Mouse (Mus musculus) forebrain, embryonic 11.5 days (tissue): ENCODE measurements around the gene Vegfa. TPM values are rescaled to one million over a fixed set of nuclear protein-coding genes. Genes with fewer than 3 reads are reported as not detected.

Experiments used
- ATAC-seq: fragments of 200-750 bp; cut with Nextera tagmentation; replicated peaks from 2 replicates; pipeline ENCODE4 v1.8.0; 2017; ENCODE audit warnings: moderate TSS enrichment; ENCODE audit not compliant: low FRiP score
- DNase-seq: peaks from one replicate; pipeline ENCODE4 v3.0.0-alpha.2; 2017; ENCODE audit warnings: low spot score
- H3K27ac ChIP-seq: fragments of 300-500 bp; sonication (generic); 2 replicates; pipeline ENCODE4 v1.5.1; 2014; ENCODE audit warnings: low read depth, low read length
- H3K27me3 ChIP-seq: fragments of 300-500 bp; sonication (generic); 2 replicates; pipeline ENCODE4 v1.6.1; 2014; ENCODE audit warnings: mild to moderate bottlenecking, low read length, mixed read lengths; ENCODE audit not compliant: control insufficient read depth, insufficient read depth
- H3K36me3 ChIP-seq: fragments of 300-500 bp; sonication (generic); 2 replicates; pipeline ENCODE4 v1.6.1; 2014; ENCODE audit warnings: mild to moderate bottlenecking, low read length, moderate library complexity, mixed read lengths; ENCODE audit not compliant: control insufficient read depth, insufficient read depth
- H3K4me1 ChIP-seq: fragments of 300-500 bp; sonication (generic); replicated peaks from 2 replicates; pipeline ENCODE4 v1.6.1; 2014; ENCODE audit warnings: low read length, mixed read lengths; ENCODE audit not compliant: control insufficient read depth, insufficient read depth
- H3K4me2 ChIP-seq: fragments of 300-500 bp; sonication (generic); 2 replicates; pipeline ENCODE4 v1.6.1; 2014; ENCODE audit warnings: low read depth, mild to moderate bottlenecking, low read length, moderate library complexity, mixed read lengths; ENCODE audit not compliant: severe bottlenecking
- H3K4me3 ChIP-seq: fragments of 300-500 bp; sonication (generic); 2 replicates; pipeline ENCODE4 v1.5.1; 2014; ENCODE audit warnings: low read depth, low read length
- H3K9ac ChIP-seq: fragments of 300-500 bp; sonication (generic); 2 replicates; pipeline ENCODE4 v1.6.1; 2014; ENCODE audit warnings: low read length
- H3K9me3 ChIP-seq: fragments of 300-500 bp; sonication (generic); 2 replicates; pipeline ENCODE4 v1.6.1; 2016; ENCODE audit warnings: low read length, mixed read lengths; ENCODE audit not compliant: control insufficient read depth
- WGBS: fragments of 180-500 bp; shearing (Covaris S2); extraction: QIAGEN DNeasy Blood & Tissue Kit; methylation state at CpG from one replicate; pipeline ENCODE4 v1.1.7; 2014; 5-methylcytosine and 5-hydroxymethylcytosine counted together
- polyA plus RNA-seq: library from polyadenylated mRNA; unstranded; fragments of >200 nt; fragmentation: Nextera tagmentation; extraction: Ambion mirVana; gene quantifications from 2 replicates; pipeline ENCODE4 v1.2.1, GENCODE M21; 2014

The Vegfa gene
- polyA plus RNA-seq, 1 experiment from 2014 or later = 2.9 TPM

DNA sequence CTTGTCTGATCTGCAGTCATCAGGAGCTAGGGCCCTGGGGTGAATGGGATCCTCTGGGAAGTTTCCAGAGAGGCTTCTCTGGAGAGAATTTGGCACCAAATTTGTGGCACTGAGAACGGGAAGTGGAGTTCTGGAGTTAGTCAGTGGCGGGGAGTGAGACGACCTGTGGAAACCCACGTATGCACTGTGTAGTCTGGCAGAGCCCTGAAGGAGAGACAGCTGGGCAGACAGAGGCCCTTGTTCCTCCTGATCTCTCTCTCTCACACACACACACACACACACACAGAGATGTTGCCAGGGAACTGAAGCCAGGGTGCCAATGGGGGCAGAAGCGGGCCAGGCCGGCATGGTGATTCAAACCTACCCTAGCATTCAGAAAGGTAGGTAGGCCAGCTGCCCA lies 953 bp upstream of the Vegfa start:
- no peak for DNase-seq
- H3K4me2 ChIP-seq = no peak overlapping the region

GRCm38 (mm10) chr17:46031621-46032211 lies 453 bp downstream of the Vegfa start:
- Histone ChIP-seq H3K36me3 (no peaks in the 10 kb centered on the region), H3K4me3 (peak overlapping the region; percentile 90), H3K9ac (peak overlapping the region; percentile 88), H3K4me1 (peaks cover 30% of the 10 kb centered on the region), H3K27me3 (no peaks in the 10 kb centered on the region; the same call in 1 of the 2 replicates), H3K27ac (peak overlapping the region; percentile 76), H3K4me2 (peak overlapping the region; percentile 86), H3K9me3 (no peaks in the 10 kb centered on the region)
- peak; percentile 83 for DNase-seq
- WGBS = 0% methylated on average over 50 of the region's 50 CpGs
- no peak for ATAC-seq

More for the DNA sequence above, 953 bp upstream of the Vegfa start:
- no peak overlapping the region for H3K4me3 ChIP-seq
- no peak overlapping the region for H3K27ac ChIP-seq
- H3K27me3 ChIP-seq = no peaks in the 10 kb centered on the region; the same call in 1 of the 2 replicates
- H3K9ac ChIP-seq = no peak overlapping the region
- 62% methylated on average over 6 of the region's 6 CpGs for WGBS
- ATAC-seq = no peak
- peaks cover 21% of the 10 kb centered on the region for H3K4me1 ChIP-seq
- H3K36me3 ChIP-seq = no peaks in the 10 kb centered on the region
- no peaks in the 10 kb centered on the region for H3K9me3 ChIP-seq

GRCm38 (mm10) chr17:46030731-46031620 lies 1.2 kb downstream of the Vegfa start:
- Histone ChIP-seq H3K27ac (peak overlapping the region; percentile 76), H3K4me1 (peaks cover 30% of the 10 kb centered on the region), H3K27me3 (no peaks in the 10 kb centered on the region; the same call in 1 of the 2 replicates), H3K9me3 (no peaks in the 10 kb centered on the region), H3K4me3 (peak overlapping the region; percentile 90), H3K9ac (peak overlapping the region; percentile 88), H3K36me3 (no peaks in the 10 kb centered on the region), H3K4me2 (peak overlapping the region; percentile 86)
- ATAC-seq (peak; percentile 51), DNase-seq (peak; percentile 86)
- WGBS = under 1% methylated on average over 86 of the region's 92 CpGs

- peak overlapping the region; percentile 76 for H3K27ac ChIP-seq
- H3K4me1 ChIP-seq = peaks cover 30% of the 10 kb centered on the region
- H3K27me3 ChIP-seq = no peaks in the 10 kb centered on the region; the same call in 1 of the 2 replicates
- peak overlapping the region; percentile 88 for H3K9ac ChIP-seq
- H3K36me3 ChIP-seq = no peaks in the 10 kb centered on the region
- H3K9me3 ChIP-seq = no peaks in the 10 kb centered on the region
- DNase-seq = peak; percentile 82
- WGBS = under 1% methylated on average over 39 of the region's 43 CpGs
- peak overlapping the region; percentile 90 for H3K4me3 ChIP-seq
- peak; percentile 5; the same call in 1 of the 2 replicates for ATAC-seq
- peak overlapping the region; percentile 86 for H3K4me2 ChIP-seq
These were observed 1.8 kb downstream of the Vegfa start for GRCm38 (mm10) chr17:46030323-46030730.

GRCm38 (mm10) chr17:46029554-46030207 lies 2.5 kb downstream of the Vegfa start:
- ATAC-seq (no peak), DNase-seq (no peak)
- Histone ChIP-seq H3K36me3 (no peaks in the 10 kb centered on the region; the same call in 1 of the 2 replicates), H3K4me3 (peak overlapping the region; percentile 90), H3K4me1 (peaks cover 30% of the 10 kb centered on the region), H3K4me2 (peak overlapping the region; percentile 86), H3K27ac (no peak overlapping the region), H3K9ac (peak overlapping the region; percentile 88), H3K27me3 (no peaks in the 10 kb centered on the region; the same call in 1 of the 2 replicates), H3K9me3 (no peaks in the 10 kb centered on the region)
- WGBS = 10% methylated on average over 7 of the region's 7 CpGs

DNA sequence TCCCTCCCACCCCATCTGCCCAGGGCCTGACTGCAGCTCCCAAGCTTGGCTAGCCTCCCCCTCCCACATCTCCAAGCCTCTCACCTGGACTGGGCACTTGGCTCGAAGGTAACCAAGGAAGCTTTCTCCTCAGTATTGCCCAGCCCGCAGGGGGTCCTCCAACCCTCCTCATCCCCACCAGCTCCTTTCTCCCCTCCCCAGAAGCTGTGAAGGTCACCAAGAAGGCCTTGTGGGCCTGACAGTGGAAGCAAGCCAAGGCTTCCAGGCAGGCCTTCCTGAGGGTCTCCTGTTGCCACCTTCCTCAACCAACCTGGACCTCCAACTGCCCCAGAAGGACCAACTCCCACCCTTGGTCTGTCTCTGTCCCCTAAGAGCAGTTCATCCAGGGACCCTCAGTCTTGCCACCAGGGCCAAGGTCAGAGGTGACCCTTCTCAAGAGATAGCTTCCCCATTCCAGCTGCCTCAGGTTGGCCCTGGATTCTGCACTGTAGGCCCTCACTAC lies 3.1 kb downstream of the Vegfa start:
- Histone ChIP-seq H3K4me2 (peak overlapping the region; percentile 86), H3K36me3 (no peaks in the 10 kb centered on the region; the same call in 1 of the 2 replicates), H3K27me3 (no peaks in the 10 kb centered on the region; the same call in 1 of the 2 replicates), H3K9ac (peak overlapping the region; percentile 88), H3K27ac (no peak overlapping the region), H3K4me3 (peak overlapping the region; percentile 90), H3K9me3 (no peaks in the 10 kb centered on the region), H3K4me1 (peaks cover 30% of the 10 kb centered on the region)
- WGBS = 54% methylated on average over 2 of the region's 2 CpGs
- DNase-seq (peak; percentile 65), ATAC-seq (no peak)

GRCm38 (mm10) chr17:46028210-46029051 lies 3.7 kb downstream of the Vegfa start:
- DNase-seq = no peak
- WGBS = 34% methylated on average over 15 of the region's 15 CpGs
- Histone ChIP-seq H3K27ac (no peak overlapping the region; the same call in 1 of the 2 replicates), H3K4me2 (peak overlapping the region; percentile 86), H3K9me3 (no peaks in the 10 kb centered on the region), H3K4me1 (peaks cover 29% of the 10 kb centered on the region), H3K27me3 (no peaks in the 10 kb centered on the region; the same call in 1 of the 2 replicates), H3K9ac (peak overlapping the region; percentile 88), H3K4me3 (peak overlapping the region; percentile 90), H3K36me3 (no peaks in the 10 kb centered on the region; the same call in 1 of the 2 replicates)
- no peak for ATAC-seq
